Mouse (Mus musculus) thymus, adult 2 months (tissue): Measurements from ENCODE around the gene Lcmt1. TPM values are rescaled to one million over a fixed set of nuclear protein-coding genes. Genes with fewer than 3 reads are reported as not detected.

ENCODE experiments used
- DNase-seq: peaks from one replicate; pipeline ENCODE4 v3.0.0; 2021
- H3K27ac ChIP-seq: fragments of 200-500 bp; 2 replicates; pipeline ENCODE4 v1.5.1; 2012; ENCODE audit warnings: low read length, control low read depth; ENCODE audit not compliant: control insufficient read depth, insufficient read depth
- H3K27me3 ChIP-seq: fragments of 200-500 bp; 2 replicates; pipeline ENCODE4 v1.6.1; 2012; ENCODE audit warnings: mild to moderate bottlenecking, low read length, moderate library complexity, mixed read lengths; ENCODE audit not compliant: control insufficient read depth, insufficient read depth
- H3K36me3 ChIP-seq: fragments of 200-500 bp; 2 replicates; pipeline ENCODE4 v1.6.1; 2012; ENCODE audit warnings: mild to moderate bottlenecking, low read length, moderate library complexity; ENCODE audit not compliant: control insufficient read depth, insufficient read depth
- H3K4me1 ChIP-seq: fragments of 200-500 bp; replicated peaks from 2 replicates; pipeline ENCODE4 v1.6.1; 2012; ENCODE audit warnings: low read length; ENCODE audit not compliant: control insufficient read depth, insufficient read depth
- H3K4me3 ChIP-seq: fragments of 200-500 bp; 2 replicates; pipeline ENCODE4 v1.5.1; 2012; ENCODE audit warnings: mild to moderate bottlenecking, low read length, control low read depth, moderate library complexity; ENCODE audit not compliant: control insufficient read depth, insufficient read depth
- CTCF ChIP-seq: fragments of 200-500 bp; IDR thresholded peaks from 2 replicates; pipeline ENCODE4 v1.5.1; 2012; ENCODE audit warnings: mild to moderate bottlenecking, control low read depth, low read length, moderate library complexity, borderline replicate concordance; ENCODE audit not compliant: control insufficient read depth, poor library complexity, insufficient read depth; ENCODE audit errors: extremely low read depth
- POLR2A ChIP-seq: fragments of 200-500 bp; IDR thresholded peaks from 2 replicates; pipeline ENCODE4 v1.6.1; 2012; ENCODE audit warnings: mild to moderate bottlenecking, low read length, control low read depth, moderate library complexity; ENCODE audit not compliant: control insufficient read depth, poor library complexity, insufficient read depth; ENCODE audit errors: extremely low read depth
- WGBS: fragments of 180-500 bp; shearing (Covaris S2); methylation state at CpG from one replicate; pipeline ENCODE4 v1.1.7; 2018; 5-methylcytosine and 5-hydroxymethylcytosine counted together
- polyA plus RNA-seq: library from polyadenylated mRNA; depleted of rRNA; stranded (reverse); fragments of >200 nt; gene quantifications from 2 replicates; pipeline ENCODE4 v1.2.3, GENCODE M21; 2012

Lcmt1 gene
- polyA plus RNA-seq, 1 experiment = 31.9 TPM

- H3K27ac ChIP-seq = no peak overlapping the region
- no peak overlapping the region for H3K4me3 ChIP-seq
- no peak for DNase-seq
- H3K27me3 ChIP-seq = no peaks in the 10 kb centered on the region
- H3K36me3 ChIP-seq = no peaks in the 10 kb centered on the region
- TF ChIP-seq CTCF = no peak
- no peak for TF ChIP-seq POLR2A
- H3K4me1 ChIP-seq = peaks cover 18% of the 10 kb centered on the region
- WGBS = 58% methylated on average over 3 of the region's 3 CpGs
Observed at GRCm38 (mm10) chr7:123371501-123371900, 1.9 kb downstream of the Lcmt1 start.

GRCm38 (mm10) chr7:123377443-123378400 is 8.1 kb downstream of the Lcmt1 start:
- no peak overlapping the region for H3K27ac ChIP-seq
- H3K36me3 ChIP-seq = no peaks in the 10 kb centered on the region

DNA sequence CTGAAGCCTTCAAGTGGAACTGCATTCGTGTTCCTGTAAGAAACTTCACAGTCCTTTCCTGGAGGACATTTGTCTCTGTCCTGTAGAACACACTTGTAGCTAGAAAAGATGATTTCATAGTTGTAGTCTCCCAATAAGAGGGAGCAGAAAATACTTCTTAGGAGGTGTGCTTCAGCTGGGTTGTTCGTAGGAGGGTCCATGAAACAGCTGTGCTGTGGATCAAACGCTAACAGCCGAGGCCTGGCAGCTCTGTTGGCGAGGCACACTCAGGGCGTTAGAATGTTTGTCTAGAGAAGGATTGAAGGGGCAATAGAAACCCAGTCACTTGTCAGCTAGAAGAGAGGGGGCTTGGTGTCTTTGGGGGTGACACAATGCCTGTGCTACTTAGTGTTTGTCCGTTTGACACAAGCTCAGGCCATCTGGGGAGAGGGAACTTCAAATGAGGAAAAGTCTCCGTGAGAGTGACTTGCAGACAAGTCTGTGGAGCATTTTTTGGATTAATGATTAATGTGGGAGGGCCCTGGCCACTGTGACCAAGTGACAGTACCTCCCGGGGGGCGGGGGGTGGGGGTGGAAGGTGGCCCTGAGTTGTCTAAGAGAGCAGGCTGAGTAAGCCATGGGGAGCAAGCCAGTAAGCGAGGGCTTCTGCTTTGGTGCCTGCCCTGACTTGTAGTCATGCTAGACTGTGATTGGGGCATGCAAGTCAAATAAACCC is 16.3 kb downstream of the Lcmt1 start:
- 92% methylated on average over 11 of the region's 11 CpGs for WGBS
- no peak for DNase-seq
- Histone ChIP-seq H3K4me1 (no peaks in the 10 kb centered on the region), H3K27me3 (no peaks in the 10 kb centered on the region), H3K4me3 (no peak overlapping the region), H3K36me3 (no peaks in the 10 kb centered on the region), H3K27ac (no peak overlapping the region)
- TF ChIP-seq CTCF (no peak), POLR2A (no peak)

More at GRCm38 (mm10) chr7:123377443-123378400, 8.1 kb downstream of the Lcmt1 start:
- Histone ChIP-seq H3K4me1 (peaks cover 8% of the 10 kb centered on the region), H3K4me3 (peak overlapping the region; percentile 87), H3K27me3 (no peaks in the 10 kb centered on the region)
- peak; percentile 51; the same call in 1 of the 2 replicates for TF ChIP-seq CTCF
- peak; percentile 81 for TF ChIP-seq POLR2A
- 5% methylated on average over 41 of the region's 41 CpGs for WGBS
- DNase-seq = peak; percentile 93

GRCm38 (mm10) chr7:123389686-123390280 is 20.2 kb downstream of the Lcmt1 start:
- Histone ChIP-seq H3K4me3 (no peak overlapping the region), H3K4me1 (no peaks in the 10 kb centered on the region), H3K27ac (no peak overlapping the region), H3K27me3 (no peaks in the 10 kb centered on the region), H3K36me3 (no peaks in the 10 kb centered on the region)
- 91% methylated on average over 6 of the region's 6 CpGs for WGBS
- no peak for DNase-seq
- TF ChIP-seq POLR2A (no peak), CTCF (no peak)

GRCm38 (mm10) chr7:123394271-123394670 is 24.7 kb downstream of the Lcmt1 start:
- no peaks in the 10 kb centered on the region for H3K4me1 ChIP-seq
- no peak overlapping the region for H3K27ac ChIP-seq
- 91% methylated on average over 6 of the region's 6 CpGs for WGBS
- TF ChIP-seq CTCF = no peak
- TF ChIP-seq POLR2A = no peak
- H3K4me3 ChIP-seq = no peak overlapping the region
- no peaks in the 10 kb centered on the region for H3K36me3 ChIP-seq
- no peaks in the 10 kb centered on the region for H3K27me3 ChIP-seq
- DNase-seq = no peak

- Histone ChIP-seq H3K4me3 (no peak overlapping the region), H3K27me3 (no peaks in the 10 kb centered on the region), H3K27ac (no peak overlapping the region), H3K4me1 (no peaks in the 10 kb centered on the region), H3K36me3 (0 out of 2 replicates have a peak, but pooled peaks cover 3% of the 10 kb centered on the region)
- 96% methylated on average over 5 of the region's 5 CpGs for WGBS
- no peak for TF ChIP-seq POLR2A
- no peak for TF ChIP-seq CTCF
- DNase-seq = no peak
Observed at GRCm38 (mm10) chr7:123396900-123397299, 27.3 kb downstream of the Lcmt1 start.
